Mouse (Mus musculus): ENCODE measurements at regions not wholly inside any gene's neighbourhood (a gene's known extent, or its start where the extent isn't known, plus 50 kb on each side); places are given as distances from the start of the nearest gene placed in this dataset.

- TF ChIP-seq CTCF (IDR thresholded peaks at IDR 0.05; ENCODE audit: insufficient read depth, low read length), result no peak
- TF ChIP-seq POLR2A (IDR thresholded peaks at IDR 0.05; ENCODE audit: borderline replicate concordance, extremely low read depth, low read depth, low read length), result no peak
These were observed 54.3 kb upstream of the Mmp2 start for GRCm38 (mm10) chr8:92772826-92773225.
